Mouse (Mus musculus) hindbrain, postnatal 0 days (tissue): ENCODE measurements around the gene Gm28041. TPM values are rescaled to one million over a fixed set of nuclear protein-coding genes. Genes with fewer than 3 reads are reported as not detected.
"Not testable (repeated sequence)": the region's sequence is repeated elsewhere in the genome, so short reads cannot be mapped to it uniquely, and the experiment has no call there.

Experiments used
- ATAC-seq: fragments of 200-750 bp; cut with Nextera tagmentation; 2 replicates; pipeline ENCODE4 v1.8.0; 2017; ENCODE audit warnings: mild to moderate bottlenecking, moderate TSS enrichment, moderate library complexity
- DNase-seq: peaks from one replicate; pipeline ENCODE4 v3.0.0-alpha.2; 2015; ENCODE audit warnings: low spot score
- H3K27ac ChIP-seq: fragments of 300-500 bp; sonication (generic); 2 replicates; pipeline ENCODE4 v1.5.1; 2014; ENCODE audit warnings: mild to moderate bottlenecking
- H3K27me3 ChIP-seq: fragments of 300-500 bp; sonication (generic); 2 replicates; pipeline ENCODE4 v1.6.1; 2014; ENCODE audit warnings: low read length, mixed read lengths; ENCODE audit not compliant: insufficient read depth
- H3K36me3 ChIP-seq: fragments of 300-500 bp; sonication (generic); 2 replicates; pipeline ENCODE4 v1.6.1; 2014; ENCODE audit warnings: low read length, mixed read lengths; ENCODE audit not compliant: insufficient read depth
- H3K4me1 ChIP-seq: fragments of 300-500 bp; sonication (generic); 2 replicates; pipeline ENCODE4 v1.6.1; 2014; ENCODE audit warnings: antibody characterized with exemption, low read length, mixed read lengths; ENCODE audit not compliant: insufficient read depth
- H3K4me2 ChIP-seq: fragments of 300-500 bp; sonication (generic); 2 replicates; pipeline ENCODE4 v1.6.1; 2014; ENCODE audit warnings: low read depth, mild to moderate bottlenecking, low read length, moderate library complexity, mixed read lengths
- H3K4me3 ChIP-seq: fragments of 300-500 bp; sonication (generic); 2 replicates; pipeline ENCODE4 v1.5.1; 2014; ENCODE audit warnings: low read length
- H3K9ac ChIP-seq: fragments of 300-500 bp; sonication (generic); replicated peaks from 2 replicates; pipeline ENCODE4 v1.6.1; 2014; ENCODE audit warnings: mild to moderate bottlenecking, low read length, moderate library complexity, mixed read lengths
- H3K9me3 ChIP-seq: fragments of 300-500 bp; sonication (generic); 2 replicates; pipeline ENCODE4 v1.6.1; 2016; ENCODE audit warnings: low read length, mixed read lengths
- CTCF ChIP-seq: IDR thresholded peaks from 2 replicates; pipeline ENCODE4 v1.5.1; 2016; ENCODE audit warnings: antibody characterized with exemption, control low read depth, low read depth
- WGBS: fragments of 180-500 bp; shearing (Covaris S2); extraction: QIAGEN DNeasy Blood & Tissue Kit; methylation state at CpG from one replicate; pipeline ENCODE4 v1.1.7; 2014; 5-methylcytosine and 5-hydroxymethylcytosine counted together
- polyA plus RNA-seq: library from polyadenylated mRNA; unstranded; fragments of >200 nt; fragmentation: Nextera tagmentation; extraction: Ambion mirVana; gene quantifications from 2 replicates; pipeline ENCODE4 v1.2.1, GENCODE M21; 2015
- total RNA-seq: library from RNA; depleted of rRNA; stranded (reverse); fragments of >200 nt; gene quantifications from 2 replicates; pipeline ENCODE4 v1.2.3, GENCODE M21; 2014

Gene Gm28041
- total and polyA plus RNA-seq, 2 experiments from 2014 or later = not detected

GRCm38 (mm10) chr13:67413634-67414033, 38.1 kb upstream of the Gm28041 start:
- DNase-seq = peak; percentile 1
- H3K4me2 ChIP-seq, H3K9me3 ChIP-seq, H3K4me1 ChIP-seq, H3K36me3 ChIP-seq, H3K9ac ChIP-seq, H3K27ac ChIP-seq, H3K27me3 ChIP-seq, H3K4me3 ChIP-seq: not testable (repeated sequence)
- TF ChIP-seq CTCF = peak; percentile 56
- ATAC-seq = peak; percentile 66
- 71% methylated on average over 3 of the region's 3 CpGs for WGBS

GRCm38 (mm10) chr13:67399183-67399903, 23.8 kb upstream of the Gm28041 start, which contains the start of gene Zfp429:
Zfp429 (minus strand) TSS chr13:67399819.
- not testable (repeated sequence) for H3K9ac ChIP-seq, H3K9me3 ChIP-seq, H3K36me3 ChIP-seq, H3K27me3 ChIP-seq, H3K27ac ChIP-seq, H3K4me1 ChIP-seq
- DNase-seq (peak; percentile 82), ATAC-seq (peak; percentile 94)
- WGBS = 5% methylated on average over 13 of the region's 16 CpGs
- H3K4me3 ChIP-seq = peak within 1 kb of the TSS; percentile 53
- peak within 1 kb of the TSS; percentile 54 for H3K4me2 ChIP-seq

- ATAC-seq, H3K4me2 ChIP-seq, H3K9me3 ChIP-seq, H3K4me1 ChIP-seq, H3K27me3 ChIP-seq, H3K27ac ChIP-seq, DNase-seq, H3K4me3 ChIP-seq, H3K36me3 ChIP-seq, H3K9ac ChIP-seq: not testable (repeated sequence)
- 54% methylated on average over 3 of the region's 3 CpGs for WGBS
Observed at GRCm38 (mm10) chr13:67376255-67376654, 722 bp upstream of the Gm28041 start.

- TF ChIP-seq CTCF = peak; percentile 38
- 0% methylated on average over 15 of the region's 15 CpGs for WGBS
- peak within 1 kb of the TSS; percentile 73 for H3K4me3 ChIP-seq
- ATAC-seq = peak; percentile 95
- H3K9ac ChIP-seq = peak within 1 kb of the TSS; percentile 52
- no peaks in the 10 kb centered on the region for H3K4me1 ChIP-seq
- no peaks in the 10 kb centered on the region for H3K9me3 ChIP-seq
- peak within 1 kb of the TSS; percentile 67; the same call in 1 of the 2 replicates for H3K27ac ChIP-seq
- peak; percentile 95 for DNase-seq
- no peaks in the 10 kb centered on the region for H3K36me3 ChIP-seq
- H3K4me2 ChIP-seq = peak within 1 kb of the TSS; percentile 81
- H3K27me3 ChIP-seq = no peaks in the 10 kb centered on the region
Observed at GRCm38 (mm10) chr13:67360131-67360744, 15.3 kb downstream of the Gm28041 start, which contains the start of the genes Gm28044 and Zfp953. Gm28044 (minus strand) TSS chr13:67360536. Zfp953 (minus strand) TSS chr13:67360605.

GRCm38 (mm10) chr13:67351854-67352253, 23.7 kb downstream of the Gm28041 start:
- Histone ChIP-seq H3K9me3 (no peaks in the 10 kb centered on the region), H3K4me2 (no peak overlapping the region), H3K27me3 (no peaks in the 10 kb centered on the region), H3K4me1 (no peaks in the 10 kb centered on the region), H3K4me3 (no peak overlapping the region), H3K27ac (no peak overlapping the region), H3K36me3 (no peaks in the 10 kb centered on the region), H3K9ac (no peak overlapping the region)
- no peak for TF ChIP-seq CTCF
- ATAC-seq (no peak), DNase-seq (no peak)

- H3K27me3 ChIP-seq = no peaks in the 10 kb centered on the region
- H3K4me1 ChIP-seq = no peaks in the 10 kb centered on the region
- TF ChIP-seq CTCF = no peak
- DNase-seq = no peak
- H3K9me3 ChIP-seq = no peaks in the 10 kb centered on the region
- no peak overlapping the region for H3K27ac ChIP-seq
- no peak overlapping the region for H3K4me2 ChIP-seq
- no peak for ATAC-seq
- H3K4me3 ChIP-seq = no peak overlapping the region
- no peaks in the 10 kb centered on the region for H3K36me3 ChIP-seq
- no peak overlapping the region for H3K9ac ChIP-seq
- 92% methylated on average over 2 of the region's 2 CpGs for WGBS
Observed at GRCm38 (mm10) chr13:67343422-67343821, 32.1 kb downstream of the Gm28041 start.

- H3K9me3 ChIP-seq = no peaks in the 10 kb centered on the region; the same call in 1 of the 2 replicates
- peak overlapping the region; percentile 51 for H3K4me3 ChIP-seq
- peak; percentile 7 for DNase-seq
- H3K4me1 ChIP-seq = peaks cover 4% of the 10 kb centered on the region; the same call in 1 of the 2 replicates
- peak overlapping the region; percentile 21; the same call in 1 of the 2 replicates for H3K27ac ChIP-seq
- peak overlapping the region; percentile 66 for H3K4me2 ChIP-seq
- peak; percentile 19 for ATAC-seq
- no peak for TF ChIP-seq CTCF
- H3K9ac ChIP-seq = peak overlapping the region; percentile 48
- WGBS = 69% methylated on average over 1 of the region's 1 CpGs
- H3K36me3 ChIP-seq = no peaks in the 10 kb centered on the region
- H3K27me3 ChIP-seq = no peaks in the 10 kb centered on the region
Observed at GRCm38 (mm10) chr13:67332877-67333276, 42.7 kb downstream of the Gm28041 start.
